Mouse (Mus musculus) inflammation-experienced regulatory T-cells (primary cell): ENCODE measurements around the gene Itpr3. TPM values are rescaled to one million over a fixed set of nuclear protein-coding genes. Genes with fewer than 3 reads are reported as not detected.

Experiments used
- polyA plus RNA-seq, 2 experiments: library from polyadenylated mRNA; unstranded; fragments of 100-300 nt; shearing (Covaris generic); gene quantifications; one replicate each; pipeline ENCODE4 v1.2.1; 2017

The Itpr3 gene
- polyA plus RNA-seq = 10 to 100 TPM; 16.5 to 26.6 TPM

GRCm38 (mm10) chr17:27056812-27057516 lies at the start of gene Itpr3:
Gene Itpr3, plus strand, starts transcription at chr17:27057304.

GRCm38 (mm10) chr17:27028909-27029308 lies 28.2 kb upstream of the Itpr3 start, which contains the start of gene Bak1:
Gene Bak1, minus strand, starts transcription at chr17:27029009.

DNA sequence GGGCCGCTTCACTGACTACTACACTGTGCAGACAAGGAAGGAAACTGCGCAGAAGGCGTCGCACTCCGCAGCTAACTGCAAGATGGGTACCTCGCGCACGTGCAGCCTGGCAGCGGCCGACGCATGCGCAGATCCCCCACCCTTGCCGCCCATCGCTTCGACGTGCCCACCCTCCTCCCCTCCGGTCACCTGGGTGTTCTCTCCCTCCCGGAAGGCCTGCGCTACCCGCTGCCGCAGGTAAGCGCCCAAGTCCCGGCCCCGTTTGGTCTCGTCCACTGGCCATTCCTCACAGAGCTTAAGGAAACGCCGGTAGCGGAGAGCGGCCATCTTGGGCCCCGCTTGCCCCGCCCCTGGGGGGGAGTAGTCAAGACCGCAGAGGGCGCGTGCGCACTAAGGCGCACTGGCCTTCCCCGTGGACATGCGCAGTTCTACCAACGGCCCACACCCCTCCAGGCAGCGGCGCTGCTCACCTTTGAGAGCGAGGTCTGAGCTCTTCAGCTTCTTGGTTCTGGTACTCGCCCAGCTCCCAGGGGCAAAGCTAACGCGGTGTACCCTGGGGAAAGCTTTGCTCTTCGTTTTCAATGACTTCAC lies 76.5 kb downstream of the Itpr3 start, which contains the start of gene Uqcc2:
TSS of gene Uqcc2 (minus strand) at position 366 of the 591 bp plus-strand sequence.

GRCm38 (mm10) chr17:27167545-27167944 lies 110.4 kb downstream of the Itpr3 start, which contains the start of gene Ip6k3:
Gene Ip6k3, minus strand, starts transcription at chr17:27167795.

Other genes starting within 250 kb of the Itpr3 start
- gene Nkx2-5, start 212.3 kb upstream of the Itpr3 start, polyA plus RNA-seq = under 1 TPM in 1 of 2 experiments, not detected in 1; 0.43 TPM
- 1 to 10 TPM; 2.8 to 3.2 TPM for gene Kifc5b, start 140.2 kb upstream of the Itpr3 start, polyA plus RNA-seq
- gene Phf1, start 124.3 kb upstream of the Itpr3 start, polyA plus RNA-seq = 100 to 1,000 TPM; 126 to 166 TPM
- 100 to 1,000 TPM; 158 to 176 TPM for gene Cuta, start 117.7 kb upstream of the Itpr3 start, polyA plus RNA-seq
- 1 to 10 TPM in 1 of 2 experiments, under 1 TPM in 1; 0.10 to 2.4 TPM for gene Syngap1, start 116.1 kb upstream of the Itpr3 start, polyA plus RNA-seq
- 10 to 100 TPM; 30.0 to 37.9 TPM for gene Zbtb9, start 84.1 kb upstream of the Itpr3 start, polyA plus RNA-seq
- 1 to 10 TPM in 1 of 2 experiments, under 1 TPM in 1; 0.51 to 2.0 TPM for gene Bak1, start 28.3 kb upstream of the Itpr3 start, polyA plus RNA-seq
- 10 to 100 TPM; 87.5 to 96.4 TPM for gene Uqcc2, start 76.6 kb downstream of the Itpr3 start, polyA plus RNA-seq
- under 1 TPM; 0.06 to 0.36 TPM for gene Ip6k3, start 110.5 kb downstream of the Itpr3 start, polyA plus RNA-seq
- gene Lemd2, start 147.2 kb downstream of the Itpr3 start, polyA plus RNA-seq = 100 to 1,000 TPM in 1 of 2 experiments, 10 to 100 TPM in 1; 86.2 to 118 TPM